Mouse (Mus musculus): ENCODE measurements around the gene Gcm1. TPM values are rescaled to one million over a fixed set of nuclear protein-coding genes. Genes with fewer than 3 reads are reported as not detected.
"Not testable (repeated sequence)": the region's sequence is repeated elsewhere in the genome, so short reads cannot be mapped to it uniquely, and the experiment has no call there.

The Gcm1 gene
- polyA plus RNA-seq, 1 experiment from 2014 or later, result not detected

DNA sequence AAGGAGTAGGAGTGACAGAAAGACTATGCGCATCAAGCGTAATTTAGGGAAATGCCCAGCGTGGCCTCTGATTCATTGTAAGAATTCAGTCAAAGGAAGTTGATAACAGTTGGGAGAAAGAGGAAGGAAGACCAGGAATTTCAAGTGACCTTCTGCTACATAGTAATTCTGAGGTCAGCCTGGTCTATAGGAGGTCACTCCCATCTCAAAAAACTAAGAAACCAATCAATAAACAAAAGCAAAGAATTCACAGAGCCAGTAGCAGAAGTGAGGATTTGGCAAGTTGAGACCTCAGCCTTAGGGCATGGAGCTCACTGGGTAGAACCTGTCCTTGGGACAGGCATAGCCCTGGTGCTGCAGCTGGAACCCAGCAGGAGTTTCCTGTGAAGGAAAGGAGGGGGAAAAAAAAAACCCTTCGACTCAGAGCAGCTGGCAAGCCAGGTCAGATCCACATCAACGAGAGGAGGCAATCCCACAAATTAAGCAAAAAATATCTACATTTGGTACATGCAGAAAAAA lies 1.2 kb upstream of the Gcm1 start:
- Histone ChIP-seq H3K9me3 (replicated peaks) (no peaks in the 10 kb centered on the region), H3K4me1 (no peaks in the 10 kb centered on the region), H3K27me3 (no peaks in the 10 kb centered on the region), H3K4me3 (replicated peaks) (no peak overlapping the region), H3K9ac (no peak overlapping the region), H3K27ac (replicated peaks) (no peak overlapping the region), H3K36me3 (no peaks in the 10 kb centered on the region), H3K4me2 (replicated peaks) (no peak overlapping the region)
- WGBS, result 34% methylated on average over 5 of the region's 5 CpGs
- no peak for ATAC-seq (ENCODE audit: insufficient number of reproducible peaks, low FRiP score, low TSS enrichment, low read depth)

DNA sequence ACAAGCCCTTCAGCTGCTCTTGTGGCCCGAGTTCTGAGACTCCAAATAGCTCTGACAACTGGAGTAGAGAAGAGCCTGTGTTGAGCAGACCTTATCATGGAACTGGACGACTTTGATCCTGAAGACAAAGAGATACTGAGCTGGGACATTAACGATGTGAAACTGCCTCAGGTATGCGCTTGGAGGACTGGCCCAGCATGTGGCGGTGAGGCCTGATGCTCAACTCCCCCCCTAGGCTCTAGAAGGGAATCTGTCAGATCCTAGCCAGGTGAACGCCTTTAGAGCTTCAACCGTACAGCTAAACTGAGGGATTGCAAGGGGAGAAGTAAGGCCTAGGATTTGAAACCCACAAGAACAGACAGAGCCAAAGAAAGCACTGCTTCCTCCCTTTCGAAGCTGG lies 2.1 kb downstream of the Gcm1 start:
- Histone ChIP-seq H3K4me1 (no peaks in the 10 kb centered on the region), H3K27ac (replicated peaks) (no peak overlapping the region), H3K9me3 (replicated peaks) (no peaks in the 10 kb centered on the region), H3K9ac (no peak overlapping the region), H3K4me2 (replicated peaks) (no peak overlapping the region), H3K36me3 (no peaks in the 10 kb centered on the region), H3K27me3 (no peaks in the 10 kb centered on the region), H3K4me3 (replicated peaks) (no peak overlapping the region)
- ATAC-seq (ENCODE audit: insufficient number of reproducible peaks, low FRiP score, low TSS enrichment, low read depth), result no peak
- 70% methylated on average over 8 of the region's 8 CpGs for WGBS

DNA sequence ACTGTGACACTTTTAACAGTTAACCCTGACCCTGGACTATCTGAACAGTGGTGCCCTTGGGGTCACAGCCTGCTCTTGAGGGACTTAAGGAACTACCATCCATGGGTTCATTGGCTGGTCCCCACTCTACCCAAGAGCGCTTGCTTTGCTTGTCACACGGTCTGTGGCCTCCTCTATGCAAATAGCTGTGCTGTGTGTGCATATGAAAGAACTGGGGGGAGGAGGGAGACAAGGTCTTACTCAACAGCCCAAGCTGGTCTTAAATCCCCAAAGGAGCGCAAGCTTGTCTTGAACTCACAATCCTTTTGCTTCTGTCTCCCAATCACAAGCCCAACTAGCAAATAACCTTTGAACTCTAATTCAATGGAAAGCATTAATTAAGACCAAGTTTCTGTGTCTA lies 2.6 kb downstream of the Gcm1 start:
- H3K27ac ChIP-seq (replicated peaks), result no peak overlapping the region
- H3K27me3 ChIP-seq, result no peaks in the 10 kb centered on the region
- no peak overlapping the region for H3K4me3 ChIP-seq (replicated peaks)
- no peak overlapping the region for H3K9ac ChIP-seq
- H3K9me3 ChIP-seq (replicated peaks), result no peaks in the 10 kb centered on the region
- no peaks in the 10 kb centered on the region for H3K36me3 ChIP-seq
- H3K4me1 ChIP-seq, result no peaks in the 10 kb centered on the region
- H3K4me2 ChIP-seq (replicated peaks), result no peak overlapping the region
- WGBS, result 84% methylated on average over 3 of the region's 3 CpGs
- no peak for ATAC-seq (ENCODE audit: insufficient number of reproducible peaks, low FRiP score, low TSS enrichment, low read depth)

DNA sequence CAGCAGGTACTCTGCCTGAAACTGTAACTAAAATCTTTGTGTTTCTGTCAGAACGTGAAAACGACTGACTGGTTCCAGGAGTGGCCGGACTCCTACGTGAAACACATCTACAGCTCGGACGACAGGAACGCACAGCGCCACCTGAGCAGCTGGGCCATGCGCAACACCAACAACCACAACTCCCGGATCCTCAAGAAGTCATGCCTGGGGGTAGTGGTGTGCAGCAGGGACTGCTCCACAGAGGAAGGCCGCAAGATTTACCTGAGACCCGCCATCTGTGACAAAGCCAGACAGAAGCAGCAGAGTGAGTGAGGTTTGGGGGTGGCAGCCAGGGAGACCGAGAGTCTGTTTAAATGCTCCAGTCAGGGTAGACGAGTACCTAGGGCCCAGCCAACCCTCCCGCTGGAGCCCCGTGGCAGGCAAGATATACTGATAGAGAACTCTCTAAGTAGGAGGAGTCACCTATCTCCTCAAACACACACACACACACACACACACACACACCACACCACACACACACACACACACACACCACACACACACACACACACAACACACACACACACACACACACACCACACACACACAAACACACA lies 7.9 kb downstream of the Gcm1 start:
- WGBS, result 76% methylated on average over 16 of the region's 16 CpGs
- no peaks in the 10 kb centered on the region for H3K27me3 ChIP-seq
- no peak overlapping the region for H3K4me3 ChIP-seq (replicated peaks)
- no peaks in the 10 kb centered on the region for H3K36me3 ChIP-seq
- no peak overlapping the region for H3K27ac ChIP-seq (replicated peaks)
- H3K4me2 ChIP-seq (replicated peaks), result no peak overlapping the region
- no peak for ATAC-seq (ENCODE audit: insufficient number of reproducible peaks, low FRiP score, low TSS enrichment, low read depth)
- H3K9ac ChIP-seq, result no peak overlapping the region
- H3K9me3 ChIP-seq (replicated peaks), result no peaks in the 10 kb centered on the region
- H3K4me1 ChIP-seq, result peaks cover 9% of the 10 kb centered on the region; the same call in 1 of the 2 replicates

DNA sequence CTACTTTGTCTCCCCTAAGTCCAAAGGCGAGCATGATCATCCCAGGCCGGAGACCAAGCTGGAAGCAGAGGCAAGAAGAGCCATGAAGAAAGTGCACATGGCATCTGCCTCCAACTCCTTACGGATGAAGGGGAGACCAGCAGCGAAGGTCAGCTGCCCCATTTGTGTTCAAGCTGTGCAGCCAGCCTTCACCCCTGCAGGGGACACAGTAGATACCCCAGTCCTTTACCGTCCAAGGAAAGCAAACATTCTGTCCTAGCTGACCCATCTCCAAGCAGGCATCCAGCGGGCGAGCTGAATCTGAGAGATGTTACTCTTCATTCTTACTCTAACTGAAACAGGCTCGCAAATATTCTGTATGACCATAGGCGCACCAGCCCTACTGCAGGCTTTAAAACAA lies 10.7 kb downstream of the Gcm1 start:
- no peak for ATAC-seq (ENCODE audit: insufficient number of reproducible peaks, low FRiP score, low TSS enrichment, low read depth)
- peaks cover 10% of the 10 kb centered on the region; the same call in 1 of the 2 replicates for H3K4me1 ChIP-seq
- WGBS, result 87% methylated on average over 9 of the region's 9 CpGs

DNA sequence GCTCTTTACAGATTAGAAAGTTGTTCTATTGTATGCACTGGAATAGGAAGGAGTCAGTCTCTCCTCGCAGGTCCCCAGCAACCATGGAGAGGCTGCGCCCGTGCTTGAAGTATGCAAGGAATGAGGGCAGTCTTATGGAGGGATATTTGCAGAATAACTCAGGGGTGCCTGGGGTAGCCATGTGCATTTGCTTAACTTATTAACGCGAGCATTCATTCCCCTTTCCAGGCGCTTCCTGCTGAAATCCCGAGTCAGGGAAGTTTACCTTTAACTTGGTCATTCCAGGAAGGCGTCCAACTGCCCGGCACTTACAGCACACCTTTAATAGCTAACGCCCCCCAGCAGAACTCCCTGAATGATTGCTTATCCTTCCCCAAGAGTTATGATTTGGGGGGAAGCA lies 12.4 kb downstream of the Gcm1 start:
- no peak overlapping the region for H3K27ac ChIP-seq (replicated peaks)
- H3K4me3 ChIP-seq (replicated peaks), result no peak overlapping the region
- 29% methylated on average over 10 of the region's 10 CpGs for WGBS
- no peak overlapping the region for H3K9ac ChIP-seq
- H3K9me3 ChIP-seq (replicated peaks), result no peaks in the 10 kb centered on the region
- no peaks in the 10 kb centered on the region for H3K27me3 ChIP-seq
- no peak for ATAC-seq (ENCODE audit: insufficient number of reproducible peaks, low FRiP score, low TSS enrichment, low read depth)
- no peak overlapping the region for H3K4me2 ChIP-seq (replicated peaks)
- H3K4me1 ChIP-seq, result peaks cover 10% of the 10 kb centered on the region; the same call in 1 of the 2 replicates
- no peaks in the 10 kb centered on the region for H3K36me3 ChIP-seq

More for the DNA sequence above, 10.7 kb downstream of the Gcm1 start:
- H3K4me3 ChIP-seq (replicated peaks), result no peak overlapping the region
- no peaks in the 10 kb centered on the region for H3K9me3 ChIP-seq (replicated peaks)
- H3K27me3 ChIP-seq, result no peaks in the 10 kb centered on the region
- H3K9ac ChIP-seq, result no peak overlapping the region
- H3K27ac ChIP-seq (replicated peaks), result no peak overlapping the region
- no peaks in the 10 kb centered on the region for H3K36me3 ChIP-seq
- H3K4me2 ChIP-seq (replicated peaks), result no peak overlapping the region

DNA sequence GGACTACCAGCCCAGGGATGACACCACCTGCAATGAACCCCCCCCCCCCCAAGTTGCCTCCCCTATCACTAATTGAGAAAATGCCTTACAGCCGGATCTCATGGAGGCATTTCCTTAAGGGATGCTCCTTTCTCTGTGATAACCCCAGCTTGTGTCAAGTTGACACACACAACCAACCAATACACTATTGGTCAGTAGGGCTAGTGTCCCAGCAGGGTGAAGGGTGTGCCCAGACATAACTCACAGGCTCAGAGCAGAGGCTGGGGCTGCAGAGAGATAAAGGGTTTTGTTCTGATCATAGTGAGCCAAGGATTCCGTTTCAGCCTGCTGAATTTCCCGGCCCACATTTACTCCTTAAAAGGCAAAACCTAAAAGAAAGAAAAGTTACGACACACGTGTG lies 18.8 kb downstream of the Gcm1 start:
- no peaks in the 10 kb centered on the region for H3K9me3 ChIP-seq (replicated peaks)
- ATAC-seq (ENCODE audit: insufficient number of reproducible peaks, low FRiP score, low TSS enrichment, low read depth), result no peak
- 64% methylated on average over 5 of the region's 5 CpGs for WGBS

DNA sequence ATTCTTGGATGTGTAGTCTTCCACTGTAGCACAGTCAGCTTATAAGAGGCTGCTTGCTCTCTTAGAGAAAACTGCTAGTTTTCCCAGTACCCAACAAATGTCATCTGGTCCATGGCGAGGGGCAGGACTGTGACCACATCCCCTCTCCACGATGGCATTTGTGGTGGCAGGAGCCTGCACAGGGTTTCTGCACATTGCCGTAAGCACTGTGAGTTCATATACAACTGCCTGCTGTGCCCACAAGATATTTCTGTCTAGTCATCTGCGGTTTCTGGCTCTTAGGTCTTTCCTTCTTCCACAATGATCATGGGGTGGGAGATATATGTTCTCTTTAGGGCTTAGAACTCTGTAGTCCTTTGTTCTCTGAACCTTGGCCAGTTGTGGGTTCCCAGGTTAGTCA lies 19.9 kb downstream of the Gcm1 start:
- no peaks in the 10 kb centered on the region for H3K27me3 ChIP-seq
- no peak for ATAC-seq (ENCODE audit: insufficient number of reproducible peaks, low FRiP score, low TSS enrichment, low read depth)
- no peak overlapping the region for H3K27ac ChIP-seq (replicated peaks)
- no peaks in the 10 kb centered on the region for H3K4me1 ChIP-seq
- H3K9ac ChIP-seq, result no peak overlapping the region
- H3K9me3 ChIP-seq (replicated peaks), result no peaks in the 10 kb centered on the region
- 89% methylated on average over 4 of the region's 4 CpGs for WGBS
- H3K36me3 ChIP-seq, result no peaks in the 10 kb centered on the region
- no peak overlapping the region for H3K4me2 ChIP-seq (replicated peaks)
- H3K4me3 ChIP-seq (replicated peaks), result no peak overlapping the region

More for the DNA sequence above, 18.8 kb downstream of the Gcm1 start:
- Histone ChIP-seq H3K36me3 (no peaks in the 10 kb centered on the region), H3K27ac (replicated peaks) (no peak overlapping the region), H3K4me2 (replicated peaks) (no peak overlapping the region), H3K4me1 (no peaks in the 10 kb centered on the region), H3K27me3 (no peaks in the 10 kb centered on the region), H3K9ac (no peak overlapping the region), H3K4me3 (replicated peaks) (no peak overlapping the region)

DNA sequence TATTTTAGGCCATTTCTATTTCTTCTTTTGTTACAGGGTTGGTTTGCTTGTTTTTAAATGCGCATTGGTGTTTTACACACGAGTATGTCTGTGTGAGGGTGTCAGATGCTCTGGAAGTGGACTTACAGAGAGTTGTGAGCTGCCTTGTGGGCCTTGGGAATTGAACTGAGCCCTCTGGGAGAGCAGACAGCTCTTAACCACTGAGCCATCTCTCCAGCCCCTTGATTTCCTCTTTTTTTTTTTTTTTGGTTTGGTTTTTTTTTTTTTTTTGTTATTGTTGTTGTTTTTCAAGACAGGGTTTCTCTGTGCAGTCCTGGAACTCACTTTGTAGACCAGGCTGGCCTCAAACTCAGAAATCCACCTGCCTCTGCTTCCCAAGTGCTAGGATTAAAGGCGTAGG lies 21.6 kb downstream of the Gcm1 start:
- not testable (repeated sequence) for H3K9ac ChIP-seq; H3K27me3 ChIP-seq; H3K4me2 ChIP-seq (replicated peaks); ATAC-seq (ENCODE audit: insufficient number of reproducible peaks, low FRiP score, low TSS enrichment, low read depth); H3K4me3 ChIP-seq (replicated peaks); H3K9me3 ChIP-seq (replicated peaks); H3K4me1 ChIP-seq; H3K36me3 ChIP-seq; H3K27ac ChIP-seq (replicated peaks)
- WGBS, result 89% methylated on average over 3 of the region's 3 CpGs

DNA sequence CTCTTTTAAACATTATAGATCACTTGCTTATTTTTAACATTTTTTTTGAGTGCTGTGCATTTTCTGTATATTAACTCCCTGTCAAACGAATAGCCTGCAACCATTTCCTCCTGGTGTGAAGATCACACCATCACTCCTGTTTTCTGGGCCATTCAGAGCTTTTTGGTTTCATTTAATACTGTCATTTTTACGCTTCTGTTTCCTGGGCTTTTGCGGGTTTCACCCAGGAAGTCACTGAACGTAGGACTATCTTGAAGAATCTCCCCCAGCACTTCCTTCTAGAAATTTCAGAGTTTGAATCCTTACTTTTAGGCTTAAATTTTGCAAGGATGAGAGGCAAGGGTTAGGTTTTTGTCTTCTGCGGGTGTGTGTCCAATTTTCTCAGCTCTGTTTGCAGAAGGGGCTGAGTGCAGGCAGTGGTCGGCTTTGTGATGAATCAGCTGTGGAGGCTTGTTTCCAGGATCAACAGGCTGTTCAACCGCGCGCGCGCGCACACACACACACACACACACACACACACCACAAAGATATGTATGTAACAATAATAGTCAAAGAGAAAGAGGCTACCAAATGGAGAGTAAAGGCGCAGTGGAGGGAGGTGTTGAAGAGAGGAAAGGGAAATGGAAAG lies 22.1 kb downstream of the Gcm1 start:
- Histone ChIP-seq H3K4me3 (replicated peaks) (no peak overlapping the region), H3K4me1 (no peaks in the 10 kb centered on the region), H3K27me3 (no peaks in the 10 kb centered on the region), H3K36me3 (no peaks in the 10 kb centered on the region), H3K4me2 (replicated peaks) (no peak overlapping the region), H3K27ac (replicated peaks) (no peak overlapping the region), H3K9ac (no peak overlapping the region), H3K9me3 (replicated peaks) (no peaks in the 10 kb centered on the region)
- ATAC-seq (ENCODE audit: insufficient number of reproducible peaks, low FRiP score, low TSS enrichment, low read depth), result no peak
- 87% methylated on average over 13 of the region's 13 CpGs for WGBS

DNA sequence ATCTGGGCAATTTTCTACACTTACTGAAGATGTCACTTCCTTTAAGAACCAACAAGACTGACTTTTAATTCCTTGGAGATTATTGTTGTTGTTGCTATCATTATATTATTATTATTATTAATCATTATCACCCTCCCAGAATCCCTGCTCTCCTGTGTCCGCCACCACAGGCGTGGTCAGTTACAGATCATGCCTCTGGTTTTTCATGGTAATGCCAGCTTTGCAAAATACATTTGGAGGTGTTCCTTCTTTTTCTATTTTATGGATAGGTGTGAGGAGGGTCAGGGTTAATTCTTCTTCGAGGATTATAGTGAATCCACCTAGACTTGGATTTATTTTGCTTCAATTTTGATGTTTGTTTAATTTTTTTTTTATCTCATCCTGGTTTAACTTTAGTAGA lies 23.5 kb downstream of the Gcm1 start:
- WGBS, result 94% methylated on average over 3 of the region's 3 CpGs
- H3K9me3 ChIP-seq (replicated peaks), result no peaks in the 10 kb centered on the region
- ATAC-seq (ENCODE audit: insufficient number of reproducible peaks, low FRiP score, low TSS enrichment, low read depth), result no peak
- no peak overlapping the region for H3K4me3 ChIP-seq (replicated peaks)
- H3K36me3 ChIP-seq, result 0 out of 2 replicates have a peak, but pooled peaks cover under 1% of the 10 kb centered on the region
- no peaks in the 10 kb centered on the region for H3K4me1 ChIP-seq
- no peak overlapping the region for H3K27ac ChIP-seq (replicated peaks)
- H3K27me3 ChIP-seq, result no peaks in the 10 kb centered on the region
- no peak overlapping the region for H3K9ac ChIP-seq
- no peak overlapping the region for H3K4me2 ChIP-seq (replicated peaks)

DNA sequence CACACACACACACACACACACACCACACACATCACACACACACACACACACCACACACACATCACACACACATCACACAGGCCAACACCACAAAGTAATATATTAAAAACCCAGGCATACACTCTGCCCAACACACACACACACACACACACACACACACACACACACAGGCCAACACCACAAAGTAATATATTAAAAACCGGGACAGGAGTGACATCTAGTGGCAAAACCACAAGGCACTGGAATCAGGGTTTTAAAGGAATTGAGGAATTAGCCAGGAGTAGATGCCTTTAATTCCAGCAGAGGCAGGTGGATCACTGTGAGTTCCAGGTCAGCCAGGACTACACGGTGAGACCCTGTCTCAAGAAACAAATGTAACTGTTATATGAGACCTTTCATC lies 26.5 kb downstream of the Gcm1 start:
- no peak for ATAC-seq (ENCODE audit: insufficient number of reproducible peaks, low FRiP score, low TSS enrichment, low read depth)
- WGBS, result 22% methylated on average over 2 of the region's 2 CpGs

More for the DNA sequence above, 26.5 kb downstream of the Gcm1 start:
- H3K27ac ChIP-seq (replicated peaks), result no peak overlapping the region
- H3K4me2 ChIP-seq (replicated peaks), result no peak overlapping the region
- H3K4me1 ChIP-seq, result no peaks in the 10 kb centered on the region
- no peak overlapping the region for H3K4me3 ChIP-seq (replicated peaks)
- no peak overlapping the region for H3K9ac ChIP-seq
- peaks cover 19% of the 10 kb centered on the region for H3K36me3 ChIP-seq
- no peaks in the 10 kb centered on the region for H3K27me3 ChIP-seq
- no peaks in the 10 kb centered on the region for H3K9me3 ChIP-seq (replicated peaks)

All from embryonic facial prominence, embryonic 15.5 days (tissue).